Mouse (Mus musculus): ENCODE results near the gene Ppp1cc. TPM values are rescaled to one million over a fixed set of nuclear protein-coding genes. Genes with fewer than 3 reads are reported as not detected.

The Ppp1cc gene
- 188 and 193 TPM in 2 replicates for polyA plus RNA-seq (2015; fragmentation: Nextera tagmentation; extraction: Ambion mirVana)

DNA sequence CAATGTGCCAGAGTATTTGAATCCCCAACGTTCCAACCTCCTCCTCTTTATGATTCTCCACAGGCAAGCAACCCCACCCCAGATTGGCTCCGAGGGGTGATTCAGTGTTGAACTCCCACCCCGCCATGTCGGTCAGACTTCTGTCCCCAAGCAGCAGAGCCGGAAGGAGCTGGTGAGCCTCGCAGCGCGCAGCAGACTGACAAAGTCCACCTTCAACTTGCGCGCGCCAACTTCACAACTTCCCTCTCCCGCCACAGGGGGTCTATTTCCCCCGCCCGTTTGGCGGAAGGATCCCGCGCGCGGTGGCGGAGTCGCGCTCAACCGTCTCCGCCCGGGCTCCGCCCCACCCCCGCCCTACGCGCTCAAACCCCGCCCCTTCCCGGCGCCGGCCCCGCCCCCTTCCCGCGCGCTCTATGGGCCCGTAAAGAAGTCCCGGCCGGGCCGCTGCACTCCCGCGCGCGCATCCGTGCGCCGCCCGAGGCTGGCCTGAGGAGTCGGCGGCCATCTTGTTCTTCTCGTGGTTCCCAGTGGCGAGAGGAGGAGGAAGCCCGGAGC is at the start of gene Ppp1cc:
Gene Ppp1cc, plus strand, starts transcription at position 452 of the 555 bp plus-strand sequence.
- 0% methylated on average over 34 of the region's 54 CpGs for WGBS
- Histone ChIP-seq H3K9ac (ENCODE audit: low read depth, low read length) (peak within 1 kb of the TSS; percentile 93), H3K4me3 (ENCODE audit: low read depth, low read length) (peak within 1 kb of the TSS; percentile 86), H3K36me3 (ENCODE audit: control insufficient read depth, insufficient read depth, low read length) (no peaks in the 10 kb centered on the region), H3K27me3 (ENCODE audit: control insufficient read depth, insufficient read depth, low read depth, low read length) (no peaks in the 10 kb centered on the region), H3K4me2 (ENCODE audit: low read length) (peak within 1 kb of the TSS; percentile 85), H3K9me3 (replicated peaks; ENCODE audit: control insufficient read depth, low read length, poor library complexity, severe bottlenecking) (no peaks in the 10 kb centered on the region), H3K27ac (ENCODE audit: low read length) (peak within 1 kb of the TSS; percentile 89), H3K4me1 (ENCODE audit: control insufficient read depth, insufficient read depth, low read length) (peaks cover 43% of the 10 kb centered on the region)
- peak; percentile 91 for ATAC-seq

DNA sequence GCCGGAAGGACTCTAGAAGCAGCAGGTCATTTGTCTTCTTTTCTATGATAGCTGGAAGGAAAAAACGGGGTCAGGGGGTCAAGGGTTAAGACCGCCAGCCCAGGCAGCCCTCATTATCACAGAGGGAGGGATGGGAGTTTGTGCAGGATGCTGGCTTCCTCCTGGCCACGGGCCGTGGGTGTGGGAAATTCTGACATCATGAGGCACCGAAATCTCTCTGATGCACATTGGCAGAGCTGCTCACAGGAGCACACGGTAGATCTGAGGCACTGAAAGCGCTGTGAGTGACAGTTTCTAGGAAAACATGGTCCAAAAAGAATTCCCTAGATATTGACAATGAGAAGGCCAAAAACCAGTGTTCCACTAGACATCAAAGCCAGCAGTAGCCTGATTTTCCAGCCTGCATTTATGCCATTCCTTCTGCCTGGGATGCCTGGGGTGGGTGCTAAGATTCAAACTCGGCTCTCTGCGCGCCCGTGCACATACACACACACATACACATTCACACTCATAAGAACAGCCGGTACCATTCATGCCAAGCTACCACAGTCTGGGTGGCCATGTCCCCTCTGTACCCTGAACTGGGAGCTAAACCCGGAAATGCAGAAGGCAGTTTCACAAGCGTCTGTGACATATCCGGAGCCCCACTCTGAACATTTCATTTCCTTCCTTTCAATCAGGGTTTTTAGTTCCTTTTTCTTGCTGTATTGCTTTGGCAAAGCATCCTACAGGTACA is 48.6 kb upstream of the Ppp1cc start:
- no peaks in the 10 kb centered on the region for H3K9me3 ChIP-seq (replicated peaks; ENCODE audit: control insufficient read depth, low read length, poor library complexity, severe bottlenecking)
- H3K4me2 ChIP-seq (ENCODE audit: low read length), result no peak overlapping the region
- H3K4me1 ChIP-seq (ENCODE audit: control insufficient read depth, insufficient read depth, low read length), result no peaks in the 10 kb centered on the region
- no peaks in the 10 kb centered on the region for H3K36me3 ChIP-seq (ENCODE audit: control insufficient read depth, insufficient read depth, low read length)
- WGBS, result 62% methylated on average over 16 of the region's 16 CpGs
- ATAC-seq, result no peak
- H3K4me3 ChIP-seq (ENCODE audit: low read depth, low read length), result no peak overlapping the region
- no peak overlapping the region for H3K9ac ChIP-seq (ENCODE audit: low read depth, low read length)
- H3K27me3 ChIP-seq (ENCODE audit: control insufficient read depth, insufficient read depth, low read depth, low read length), result no peaks in the 10 kb centered on the region
- H3K27ac ChIP-seq (ENCODE audit: low read length), result no peak overlapping the region

DNA sequence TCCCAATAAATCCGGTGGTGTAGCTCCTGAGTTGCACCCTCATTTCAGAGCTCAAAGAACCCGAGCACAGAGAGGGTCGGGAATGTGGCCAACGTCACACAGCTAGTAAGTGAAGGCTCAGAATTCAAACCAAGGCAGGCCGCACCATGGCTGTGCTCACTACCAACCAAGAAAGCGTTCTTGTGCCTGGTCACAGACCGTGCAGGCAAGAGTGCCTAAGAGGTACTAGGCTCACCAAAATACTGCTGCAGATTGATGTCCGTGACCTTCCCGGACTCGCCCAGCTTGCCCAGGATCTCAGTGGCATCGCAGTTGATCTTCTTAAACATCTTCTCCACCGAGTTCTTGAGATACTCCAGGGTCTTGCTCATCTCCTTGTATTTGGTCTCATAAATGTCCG is 47.5 kb upstream of the Ppp1cc start:
- H3K36me3 ChIP-seq (ENCODE audit: control insufficient read depth, insufficient read depth, low read length), result no peaks in the 10 kb centered on the region
- no peak for ATAC-seq
- H3K9me3 ChIP-seq (replicated peaks; ENCODE audit: control insufficient read depth, low read length, poor library complexity, severe bottlenecking), result no peaks in the 10 kb centered on the region
- H3K4me3 ChIP-seq (ENCODE audit: low read depth, low read length), result no peak overlapping the region
- no peak overlapping the region for H3K9ac ChIP-seq (ENCODE audit: low read depth, low read length)
- no peaks in the 10 kb centered on the region for H3K4me1 ChIP-seq (ENCODE audit: control insufficient read depth, insufficient read depth, low read length)
- H3K27me3 ChIP-seq (ENCODE audit: control insufficient read depth, insufficient read depth, low read depth, low read length), result no peaks in the 10 kb centered on the region
- H3K27ac ChIP-seq (ENCODE audit: low read length), result no peak overlapping the region
- H3K4me2 ChIP-seq (ENCODE audit: low read length), result no peak overlapping the region
- WGBS, result 89% methylated on average over 13 of the region's 13 CpGs

DNA sequence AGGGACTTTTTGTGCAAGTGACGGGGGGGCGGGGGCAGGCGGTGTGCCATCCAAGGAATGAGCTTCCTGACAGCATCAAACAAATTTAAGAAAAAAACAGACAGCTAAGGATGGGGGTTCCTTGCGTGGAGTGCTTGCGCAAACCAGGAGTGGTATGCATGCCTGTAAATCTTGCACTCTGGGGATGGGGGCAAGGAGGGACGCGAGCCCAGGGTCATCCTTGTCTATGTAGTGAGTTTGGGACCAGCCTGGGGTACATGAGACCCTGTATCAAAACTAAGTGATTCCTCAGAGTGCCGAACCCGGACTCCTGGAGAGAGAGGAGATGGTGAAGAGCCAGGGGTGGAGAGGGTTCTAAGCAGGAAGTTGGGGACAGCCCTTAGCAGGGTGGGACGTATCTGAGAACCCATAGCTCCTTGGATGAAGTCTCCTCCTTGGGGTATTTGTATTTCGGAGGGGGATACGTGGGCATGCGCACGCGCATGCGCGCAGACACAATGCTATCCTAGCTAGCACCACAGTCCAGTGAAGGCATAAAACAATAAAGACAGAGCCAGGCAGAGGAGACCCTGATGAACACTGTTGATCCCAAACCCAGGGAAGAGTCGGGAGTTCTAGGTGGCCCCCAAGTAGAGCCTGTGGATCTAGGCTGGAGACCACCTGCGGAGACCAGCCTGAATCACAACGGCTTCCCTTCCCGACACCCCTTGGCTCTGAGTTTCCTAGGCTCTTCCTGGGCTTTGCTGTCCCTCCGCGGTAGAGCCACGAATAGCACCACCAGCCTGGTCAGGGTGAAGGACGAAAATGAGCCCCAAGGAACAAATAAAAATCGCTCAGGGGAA is 46.8 kb upstream of the Ppp1cc start:
- Histone ChIP-seq H3K27me3 (ENCODE audit: control insufficient read depth, insufficient read depth, low read depth, low read length) (no peaks in the 10 kb centered on the region), H3K9me3 (replicated peaks; ENCODE audit: control insufficient read depth, low read length, poor library complexity, severe bottlenecking) (no peaks in the 10 kb centered on the region), H3K9ac (ENCODE audit: low read depth, low read length) (no peak overlapping the region), H3K36me3 (ENCODE audit: control insufficient read depth, insufficient read depth, low read length) (no peaks in the 10 kb centered on the region), H3K4me1 (ENCODE audit: control insufficient read depth, insufficient read depth, low read length) (no peaks in the 10 kb centered on the region), H3K4me3 (ENCODE audit: low read depth, low read length) (no peak overlapping the region), H3K27ac (ENCODE audit: low read length) (no peak overlapping the region), H3K4me2 (ENCODE audit: low read length) (no peak overlapping the region)
- ATAC-seq, result no peak
- WGBS, result 70% methylated on average over 26 of the region's 26 CpGs

DNA sequence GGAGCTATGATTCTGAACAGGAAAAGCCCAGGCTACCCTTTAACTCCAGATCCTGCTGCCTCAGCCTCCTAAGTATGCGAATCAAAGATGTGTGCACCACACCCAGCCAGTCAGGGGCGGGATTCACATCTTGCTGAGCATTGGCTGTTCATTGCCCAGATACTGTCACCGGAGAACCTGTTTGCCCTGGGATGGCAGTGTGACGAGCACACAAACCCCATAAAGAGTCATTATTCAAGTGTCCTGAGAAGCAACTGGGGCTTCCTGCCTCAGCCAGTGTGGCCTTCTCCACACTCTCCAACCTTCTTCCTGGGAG is 46.2 kb upstream of the Ppp1cc start:
- ATAC-seq, result no peak
- H3K9me3 ChIP-seq (replicated peaks; ENCODE audit: control insufficient read depth, low read length, poor library complexity, severe bottlenecking), result no peaks in the 10 kb centered on the region
- H3K27ac ChIP-seq (ENCODE audit: low read length), result no peak overlapping the region
- H3K36me3 ChIP-seq (ENCODE audit: control insufficient read depth, insufficient read depth, low read length), result no peaks in the 10 kb centered on the region
- no peak overlapping the region for H3K4me2 ChIP-seq (ENCODE audit: low read length)
- no peak overlapping the region for H3K9ac ChIP-seq (ENCODE audit: low read depth, low read length)
- no peaks in the 10 kb centered on the region for H3K4me1 ChIP-seq (ENCODE audit: control insufficient read depth, insufficient read depth, low read length)
- no peaks in the 10 kb centered on the region for H3K27me3 ChIP-seq (ENCODE audit: control insufficient read depth, insufficient read depth, low read depth, low read length)
- no peak overlapping the region for H3K4me3 ChIP-seq (ENCODE audit: low read depth, low read length)
- 64% methylated on average over 4 of the region's 4 CpGs for WGBS

DNA sequence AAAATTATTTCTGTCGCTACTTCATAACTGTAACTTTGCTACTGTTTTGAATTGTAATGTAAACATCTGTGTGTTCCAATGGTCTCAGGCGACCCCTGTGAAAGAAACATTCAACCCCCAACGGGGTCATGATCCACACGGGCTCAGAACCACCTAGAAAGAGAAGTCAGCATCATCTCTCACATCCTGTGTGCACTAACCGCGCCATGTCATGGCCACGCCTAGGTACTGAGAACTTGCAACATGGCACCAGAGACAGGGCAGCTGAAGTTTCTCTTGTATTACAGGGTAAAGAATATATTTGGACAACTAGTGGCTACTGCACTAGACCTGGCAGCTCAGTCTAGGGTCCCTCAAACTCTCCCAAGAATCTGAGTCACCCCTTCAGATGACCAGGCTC is 44.6 kb upstream of the Ppp1cc start:
- ATAC-seq, result no peak
- no peak overlapping the region for H3K4me3 ChIP-seq (ENCODE audit: low read depth, low read length)
- H3K9ac ChIP-seq (ENCODE audit: low read depth, low read length), result no peak overlapping the region
- no peak overlapping the region for H3K27ac ChIP-seq (ENCODE audit: low read length)
- no peaks in the 10 kb centered on the region for H3K9me3 ChIP-seq (replicated peaks; ENCODE audit: control insufficient read depth, low read length, poor library complexity, severe bottlenecking)
- 84% methylated on average over 7 of the region's 7 CpGs for WGBS
- H3K4me2 ChIP-seq (ENCODE audit: low read length), result no peak overlapping the region
- no peaks in the 10 kb centered on the region for H3K36me3 ChIP-seq (ENCODE audit: control insufficient read depth, insufficient read depth, low read length)
- no peaks in the 10 kb centered on the region for H3K27me3 ChIP-seq (ENCODE audit: control insufficient read depth, insufficient read depth, low read depth, low read length)
- H3K4me1 ChIP-seq (ENCODE audit: control insufficient read depth, insufficient read depth, low read length), result no peaks in the 10 kb centered on the region

DNA sequence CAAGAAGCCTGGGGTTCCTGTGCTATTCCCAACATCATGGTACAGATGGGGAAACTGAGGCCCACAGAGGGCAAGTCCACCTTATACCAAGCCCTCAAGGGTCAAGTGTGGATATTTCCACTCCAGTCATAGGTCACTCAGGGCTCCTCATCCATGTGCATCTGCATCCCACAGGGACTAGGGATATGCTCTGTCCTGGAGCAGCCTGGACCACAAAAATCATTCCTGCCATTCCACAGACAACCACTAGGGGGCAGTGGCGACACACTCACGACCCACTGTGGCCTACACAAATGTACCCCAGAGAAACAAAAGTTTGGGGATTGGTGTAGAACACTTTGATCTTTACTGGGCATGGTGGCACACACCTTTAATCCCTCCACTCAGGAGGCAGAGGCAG is 43.9 kb upstream of the Ppp1cc start:
- Histone ChIP-seq H3K27me3 (ENCODE audit: control insufficient read depth, insufficient read depth, low read depth, low read length) (no peaks in the 10 kb centered on the region), H3K27ac (ENCODE audit: low read length) (no peak overlapping the region), H3K4me3 (ENCODE audit: low read depth, low read length) (no peak overlapping the region), H3K36me3 (ENCODE audit: control insufficient read depth, insufficient read depth, low read length) (no peaks in the 10 kb centered on the region), H3K4me1 (ENCODE audit: control insufficient read depth, insufficient read depth, low read length) (no peaks in the 10 kb centered on the region), H3K9me3 (replicated peaks; ENCODE audit: control insufficient read depth, low read length, poor library complexity, severe bottlenecking) (no peaks in the 10 kb centered on the region), H3K4me2 (ENCODE audit: low read length) (no peak overlapping the region), H3K9ac (ENCODE audit: low read depth, low read length) (no peak overlapping the region)
- no peak for ATAC-seq
- WGBS, result 2% methylated on average over 2 of the region's 2 CpGs

DNA sequence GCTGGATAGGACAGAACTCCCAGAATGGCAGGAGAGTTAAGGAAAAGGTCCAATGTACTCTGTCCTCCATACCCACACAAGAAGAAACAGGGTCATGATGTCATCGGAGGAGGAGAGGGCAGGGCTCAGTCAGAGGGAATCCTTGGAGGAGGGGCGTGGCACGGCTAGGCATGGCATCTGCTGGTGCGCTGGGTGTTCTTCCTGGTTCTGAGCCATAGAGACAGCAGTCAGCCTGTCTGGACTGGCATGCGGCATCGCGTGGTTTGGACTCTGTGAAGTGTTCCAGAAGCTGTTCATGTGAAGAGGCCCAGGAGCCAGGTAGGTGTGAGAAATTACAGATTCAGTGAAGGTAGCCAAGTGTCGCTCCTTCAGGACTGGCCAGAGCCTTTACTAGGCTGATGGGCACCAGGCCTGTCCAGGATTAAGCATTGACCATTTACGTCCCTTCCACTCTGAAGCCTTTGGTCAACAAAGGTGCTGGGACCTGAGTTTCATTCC is 42.8 kb upstream of the Ppp1cc start:
- no peak overlapping the region for H3K4me3 ChIP-seq (ENCODE audit: low read depth, low read length)
- no peak overlapping the region for H3K9ac ChIP-seq (ENCODE audit: low read depth, low read length)
- WGBS, result 95% methylated on average over 9 of the region's 9 CpGs

DNA sequence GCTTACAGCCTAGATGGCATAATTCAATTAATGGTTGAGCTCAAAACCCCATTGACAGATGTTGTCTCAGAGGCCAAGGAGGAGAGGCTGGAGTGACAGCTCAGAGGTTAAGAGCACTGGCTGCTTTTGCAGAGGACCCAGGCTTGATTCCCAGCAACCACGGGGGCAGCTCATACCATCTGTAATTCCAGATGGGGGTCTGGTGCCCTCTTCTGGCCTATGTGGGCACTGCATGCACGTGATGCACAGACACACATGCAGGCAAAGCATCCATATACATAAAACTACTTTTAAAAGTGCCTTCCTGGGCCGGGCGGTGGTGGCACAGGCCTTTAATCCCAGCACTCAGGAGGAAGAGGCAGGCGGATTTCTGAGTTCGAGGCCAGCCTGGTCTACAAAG is 41.8 kb upstream of the Ppp1cc start:
- 88% methylated on average over 6 of the region's 6 CpGs for WGBS
- Histone ChIP-seq H3K27me3 (ENCODE audit: control insufficient read depth, insufficient read depth, low read depth, low read length) (no peaks in the 10 kb centered on the region), H3K27ac (ENCODE audit: low read length) (no peak overlapping the region), H3K4me1 (ENCODE audit: control insufficient read depth, insufficient read depth, low read length) (no peaks in the 10 kb centered on the region), H3K9me3 (replicated peaks; ENCODE audit: control insufficient read depth, low read length, poor library complexity, severe bottlenecking) (no peaks in the 10 kb centered on the region), H3K36me3 (ENCODE audit: control insufficient read depth, insufficient read depth, low read length) (no peaks in the 10 kb centered on the region), H3K9ac (ENCODE audit: low read depth, low read length) (no peak overlapping the region), H3K4me2 (ENCODE audit: low read length) (no peak overlapping the region), H3K4me3 (ENCODE audit: low read depth, low read length) (no peak overlapping the region)
- ATAC-seq, result no peak

More for the DNA sequence above, 42.8 kb upstream of the Ppp1cc start:
- H3K4me1 ChIP-seq (ENCODE audit: control insufficient read depth, insufficient read depth, low read length), result no peaks in the 10 kb centered on the region
- no peak overlapping the region for H3K4me2 ChIP-seq (ENCODE audit: low read length)
- H3K27me3 ChIP-seq (ENCODE audit: control insufficient read depth, insufficient read depth, low read depth, low read length), result no peaks in the 10 kb centered on the region
- ATAC-seq, result no peak
- H3K36me3 ChIP-seq (ENCODE audit: control insufficient read depth, insufficient read depth, low read length), result no peaks in the 10 kb centered on the region
- H3K9me3 ChIP-seq (replicated peaks; ENCODE audit: control insufficient read depth, low read length, poor library complexity, severe bottlenecking), result no peaks in the 10 kb centered on the region
- H3K27ac ChIP-seq (ENCODE audit: low read length), result no peak overlapping the region

Measured in midbrain, embryonic 16.5 days (tissue).